Mouse (Mus musculus): ENCODE data around the gene Serpina1b.
"Not testable (repeated sequence)": the region's sequence is repeated elsewhere in the genome, so short reads cannot be mapped to it uniquely, and the experiment has no call there.

The Serpina1b gene

DNA sequence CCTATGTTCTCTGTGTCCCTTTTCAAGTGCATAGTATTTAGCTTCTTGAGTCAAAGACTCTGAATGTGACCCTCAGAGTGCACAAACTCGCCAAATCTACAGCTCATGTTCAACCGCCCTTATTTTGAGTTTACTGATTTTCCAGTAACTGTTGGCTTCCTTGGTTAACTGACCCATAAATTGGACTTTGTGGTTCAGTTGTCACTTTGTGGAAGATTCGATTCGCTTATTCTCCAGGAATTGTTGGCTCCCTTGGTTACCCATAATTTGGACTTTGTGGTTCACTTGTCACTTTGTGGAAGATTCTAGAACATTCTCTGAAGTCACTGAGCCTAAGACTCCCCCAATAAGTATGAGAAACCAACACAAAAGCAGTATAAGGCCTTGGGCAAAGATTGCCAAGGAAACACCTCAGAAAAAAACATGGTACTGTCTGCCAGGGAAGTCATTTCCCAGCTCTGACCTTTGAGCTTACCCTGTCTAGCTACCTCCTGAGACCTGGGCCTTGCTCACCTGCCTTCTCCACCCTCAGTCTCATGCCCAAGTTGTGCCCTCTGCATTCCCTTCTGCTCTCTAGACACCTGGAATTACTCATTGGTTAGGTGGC, 129.9 kb downstream of the Serpina1b start:
- no peak for DNase-seq (ENCODE audit: low spot score in 2 of 2)

GRCm38 (mm10) chr12:103695429-103695828, 134.7 kb downstream of the Serpina1b start, which contains the start of gene Serpina1f:
TSS of gene Serpina1f (minus strand) at chr12:103695529.
- DNase-seq (ENCODE audit: low spot score in 2 of 2): no peak

DNA sequence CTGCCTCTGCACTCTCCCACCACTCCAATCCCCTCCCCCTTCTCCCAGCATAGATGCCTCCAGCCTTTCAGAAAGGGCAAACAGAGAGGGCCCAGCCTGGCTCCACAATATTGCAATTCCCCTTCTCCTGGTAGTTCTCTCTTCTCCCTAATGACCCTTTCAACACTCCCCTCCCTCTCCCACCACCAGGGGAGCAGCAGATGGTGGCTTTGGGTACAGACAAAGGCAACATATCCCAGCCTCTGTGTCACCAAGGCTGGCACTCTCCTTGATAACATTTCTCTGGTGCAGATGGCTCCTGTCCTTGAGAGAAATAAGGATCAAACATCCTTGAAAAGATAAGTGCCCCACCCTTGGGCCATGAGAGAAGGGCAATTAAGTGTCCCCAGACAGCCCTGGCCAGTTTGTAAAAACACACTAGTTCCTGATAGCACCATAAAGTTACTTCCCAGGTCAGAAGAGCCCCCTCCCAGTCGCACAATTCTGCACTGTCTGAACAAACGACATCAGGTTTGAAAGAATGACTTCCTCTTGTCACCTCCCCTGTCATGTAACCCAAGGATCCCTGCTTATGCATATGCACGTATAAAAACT, 141.9 kb downstream of the Serpina1b start:
- no peak for DNase-seq (ENCODE audit: low spot score in 2 of 2)

DNA sequence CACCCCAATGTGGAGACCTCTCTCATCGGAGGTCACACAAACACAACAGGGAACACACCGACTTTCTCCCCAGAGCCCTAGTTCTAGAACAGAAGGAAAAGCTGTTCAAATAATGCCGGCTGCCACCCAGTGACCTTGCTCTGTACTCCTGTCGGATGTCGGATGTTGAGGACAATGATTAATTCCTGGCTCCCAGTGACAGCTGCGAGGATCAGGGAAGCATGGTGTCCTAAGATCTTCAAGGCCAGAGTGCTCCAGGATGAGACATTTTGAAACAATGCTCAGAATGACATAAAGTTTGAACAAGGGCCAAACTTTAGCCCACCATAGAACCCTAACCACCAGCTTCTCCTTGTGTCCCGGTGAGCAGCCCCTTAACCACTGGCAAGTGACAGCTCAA, 143.2 kb downstream of the Serpina1b start:
- DNase-seq (ENCODE audit: low spot score in 2 of 2): no peak

DNA sequence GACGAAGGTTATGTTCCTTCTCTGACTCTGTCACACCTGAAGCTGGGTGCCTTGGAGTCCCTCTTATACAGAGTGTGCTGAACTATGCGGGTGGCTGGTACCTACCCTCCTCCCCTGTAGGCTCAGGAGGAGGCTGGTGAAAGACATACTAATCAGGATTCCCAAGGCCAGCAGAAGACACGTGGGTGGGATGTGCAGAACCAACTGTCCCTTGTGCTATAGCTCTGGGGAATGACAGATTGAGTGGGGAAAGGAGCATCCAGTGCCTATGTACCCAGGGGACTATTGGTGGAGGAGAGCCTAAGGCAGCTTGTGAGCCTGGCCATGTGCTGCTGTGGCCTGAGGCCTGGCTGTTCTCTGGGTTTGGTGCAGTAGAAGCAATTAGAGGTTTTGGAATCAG, 144.1 kb downstream of the Serpina1b start:
- no peak for DNase-seq (ENCODE audit: low spot score in 2 of 2)

DNA sequence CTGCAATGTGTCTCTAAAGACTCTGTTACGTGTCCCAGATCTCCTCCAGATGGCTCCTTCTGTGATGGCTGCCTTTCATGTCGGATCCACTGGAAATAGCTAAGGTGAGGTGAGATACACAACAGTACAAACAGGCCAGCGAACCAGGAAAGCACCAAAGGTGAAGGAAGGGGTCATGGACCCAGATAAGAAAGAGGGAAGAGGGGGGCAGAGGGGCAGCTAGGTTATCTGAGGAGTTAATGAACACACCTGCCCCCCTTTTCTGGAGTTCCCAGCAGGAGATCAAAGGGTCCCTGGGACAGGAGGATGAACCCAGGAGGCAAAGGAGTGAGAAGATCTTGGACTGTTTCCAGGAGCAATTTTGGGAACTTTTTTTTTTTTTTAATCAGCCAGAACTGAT, 144.8 kb downstream of the Serpina1b start:
- no peak for DNase-seq (ENCODE audit: low spot score in 2 of 2)

GRCm38 (mm10) chr12:103683775-103684174, 146.4 kb downstream of the Serpina1b start:
- no peak for DNase-seq (ENCODE audit: low spot score in 2 of 2)

GRCm38 (mm10) chr12:103681739-103682138, 148.4 kb downstream of the Serpina1b start:
- no peak for DNase-seq (ENCODE audit: low spot score in 2 of 2)

- no peak for DNase-seq (ENCODE audit: low spot score in 2 of 2)
These were observed 149.0 kb downstream of the Serpina1b start for GRCm38 (mm10) chr12:103681169-103681568.

GRCm38 (mm10) chr12:103679853-103680252, 150.3 kb downstream of the Serpina1b start:
- DNase-seq (ENCODE audit: low spot score in 2 of 2): not testable (repeated sequence)

All from spleen, postnatal 14 days (tissue).